Mouse (Mus musculus) cerebellum, adult 9-11 months (tissue): Measurements from ENCODE around the gene Tfrc.

Experiments
- DNase-seq: peaks from one replicate; pipeline ENCODE4 v3.0.0; 2022

Gene Tfrc

GRCm38 (mm10) chr16:32608712-32609400 is at the start of gene Tfrc:
TSS of gene Tfrc (plus strand) at chr16:32608920.
- peak; percentile 99 for DNase-seq

- no peak for DNase-seq
Observed at GRCm38 (mm10) chr16:32559493-32559892, 49.2 kb upstream of the Tfrc start.

GRCm38 (mm10) chr16:32563056-32563793 is 45.5 kb upstream of the Tfrc start:
- no peak for DNase-seq

GRCm38 (mm10) chr16:32567282-32567681 is 41.4 kb upstream of the Tfrc start:
- DNase-seq: no peak

DNA sequence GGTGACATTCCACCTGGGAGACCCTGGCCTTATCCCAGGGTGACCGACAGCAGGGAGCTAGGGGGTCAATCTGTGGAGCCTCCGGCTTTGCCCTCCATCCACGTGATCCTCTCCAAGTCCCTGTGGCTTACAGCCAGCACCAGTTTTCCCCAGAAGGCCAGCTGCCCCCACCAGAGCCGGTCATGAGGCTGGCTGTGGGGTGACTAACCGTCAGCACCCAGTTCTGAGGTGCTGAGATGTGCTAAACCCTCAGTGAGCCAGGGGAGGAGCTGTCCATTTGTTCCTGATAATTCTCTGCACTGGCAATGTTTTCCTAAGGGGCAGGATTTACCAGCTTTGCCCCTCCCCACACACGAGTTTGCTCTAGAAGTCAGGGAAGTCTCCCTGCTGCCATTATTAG is 40.3 kb upstream of the Tfrc start:
- DNase-seq: no peak

GRCm38 (mm10) chr16:32570042-32570441 is 38.7 kb upstream of the Tfrc start:
- DNase-seq: no peak

DNA sequence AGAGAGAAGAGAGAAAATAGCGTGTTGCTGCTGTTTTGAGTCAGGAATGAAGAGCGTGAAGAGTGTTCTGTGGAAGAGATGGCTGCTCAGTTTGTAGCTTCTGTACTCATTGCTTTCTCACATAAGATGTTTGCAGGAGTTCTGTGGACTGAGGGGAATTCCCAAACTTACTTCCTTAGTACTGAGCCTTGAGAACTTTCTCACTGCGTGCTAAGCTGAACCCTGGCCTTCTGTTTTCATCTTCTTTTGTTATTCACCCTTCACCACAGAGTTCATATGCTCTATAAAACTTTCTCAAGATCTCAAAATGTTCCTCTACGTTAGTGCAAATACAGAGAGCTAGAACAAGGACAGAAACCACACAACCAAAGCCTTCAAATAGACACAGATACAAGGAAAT is 36.2 kb upstream of the Tfrc start:
- no peak for DNase-seq

DNA sequence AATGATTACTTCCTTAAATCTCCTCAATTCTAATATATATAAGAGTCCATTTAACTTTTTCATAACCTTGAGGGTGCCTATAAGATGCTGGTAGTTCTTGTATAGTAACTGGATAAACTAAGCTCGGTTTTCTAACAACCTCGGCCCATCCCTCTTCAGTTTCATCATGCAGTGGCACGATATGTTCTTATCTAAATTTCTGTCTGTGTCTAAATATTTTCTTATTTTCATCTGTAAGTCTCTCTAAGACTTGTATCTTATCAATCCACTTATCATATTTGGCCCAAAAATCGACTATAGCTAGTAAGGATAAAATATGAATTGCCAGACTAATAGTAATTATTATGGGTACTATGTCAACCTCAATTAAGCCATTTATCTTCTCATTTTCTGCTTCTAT is 22.2 kb upstream of the Tfrc start:
- no peak for DNase-seq

DNA sequence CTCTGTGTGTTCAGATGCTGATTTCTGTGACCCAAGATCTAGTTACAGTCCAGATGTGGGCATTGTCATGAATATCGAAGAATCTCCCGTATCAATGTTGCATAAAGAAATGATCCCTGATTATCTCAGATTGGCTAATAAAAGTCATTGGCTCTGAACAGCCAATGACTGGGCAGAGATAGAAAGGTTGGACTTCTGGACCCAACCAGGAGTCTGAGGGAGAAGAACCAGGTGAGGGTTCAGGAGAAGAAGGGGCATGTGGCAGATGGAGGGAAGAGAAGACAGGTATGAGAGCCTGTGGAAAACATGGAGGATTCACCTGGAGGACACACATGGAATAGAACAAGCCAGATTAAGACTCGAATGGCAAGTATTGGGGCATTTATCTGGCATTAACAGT is 20.2 kb upstream of the Tfrc start:
- DNase-seq: no peak

- DNase-seq: no peak
Observed at GRCm38 (mm10) chr16:32591521-32591920, 17.2 kb upstream of the Tfrc start.

GRCm38 (mm10) chr16:32593283-32593805 is 15.4 kb upstream of the Tfrc start:
- no peak for DNase-seq

GRCm38 (mm10) chr16:32593916-32594315 is 14.8 kb upstream of the Tfrc start:
- no peak for DNase-seq

- no peak for DNase-seq
Observed at GRCm38 (mm10) chr16:32594701-32595100, 14.0 kb upstream of the Tfrc start.

DNA sequence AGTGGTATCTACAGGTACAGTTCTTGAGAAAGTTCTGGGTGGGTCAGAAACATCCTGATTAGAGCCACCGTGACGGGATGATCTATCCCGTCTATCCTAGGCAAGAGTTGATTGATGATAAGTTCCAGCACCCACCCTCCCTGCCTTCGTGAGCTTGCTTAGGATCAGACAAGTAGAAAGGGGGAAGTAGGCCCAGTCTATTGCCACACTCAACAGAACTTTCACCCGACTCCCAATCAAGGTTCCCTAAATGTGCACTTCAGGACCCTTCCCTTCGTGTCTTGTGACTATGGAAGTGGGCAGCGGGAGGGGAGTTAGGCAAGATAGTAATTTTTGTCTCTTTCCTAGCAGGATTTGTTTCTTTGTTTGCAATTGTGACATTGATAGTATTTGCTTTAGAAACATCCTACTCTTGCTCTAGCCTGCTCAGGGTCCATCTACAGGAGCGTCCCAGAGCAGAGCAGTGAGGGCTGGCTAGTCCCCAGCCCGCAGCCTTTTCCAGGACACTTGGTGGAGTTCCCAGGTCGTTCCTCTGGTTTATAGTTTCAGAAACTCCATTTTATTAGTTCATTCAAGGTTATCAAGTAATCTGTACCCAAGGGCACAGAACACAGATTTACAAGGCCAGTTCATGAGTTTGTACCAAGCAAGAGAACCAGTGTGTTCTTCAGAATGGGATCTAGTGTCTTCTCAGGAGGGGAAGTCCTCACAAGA is 13.4 kb upstream of the Tfrc start:
- no peak for DNase-seq

DNA sequence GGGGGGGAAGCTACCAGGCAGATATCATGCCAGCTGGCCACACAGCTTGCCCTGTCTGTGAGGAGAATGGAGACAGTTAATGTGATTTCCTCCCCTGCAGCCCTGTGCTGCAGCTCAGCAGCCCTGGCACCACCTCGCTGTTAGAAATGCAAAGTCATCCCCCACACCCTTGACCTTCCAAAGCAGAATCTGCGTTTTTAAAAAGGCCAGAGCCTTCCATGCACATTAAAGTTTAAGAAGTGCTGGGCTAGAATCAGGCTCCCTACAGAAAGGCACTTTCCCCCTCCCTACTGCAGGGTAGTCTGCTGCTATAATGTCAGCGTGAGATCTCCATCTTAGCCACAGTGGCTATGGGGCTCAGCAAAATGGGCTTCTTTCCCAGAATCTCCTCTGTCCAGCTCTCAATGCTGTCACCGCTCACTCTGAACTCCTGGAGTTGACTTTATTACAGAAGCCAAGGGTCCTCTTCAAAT is 10.8 kb upstream of the Tfrc start:
- peak; percentile 24 for DNase-seq

GRCm38 (mm10) chr16:32599151-32599550 is 9.6 kb upstream of the Tfrc start:
- no peak for DNase-seq

GRCm38 (mm10) chr16:32602193-32602685 is 6.5 kb upstream of the Tfrc start:
- DNase-seq: no peak

- no peak for DNase-seq
Observed at GRCm38 (mm10) chr16:32607562-32608343, 967 bp upstream of the Tfrc start.

- no peak for DNase-seq
Observed at GRCm38 (mm10) chr16:32608344-32608711, 392 bp upstream of the Tfrc start.

DNA sequence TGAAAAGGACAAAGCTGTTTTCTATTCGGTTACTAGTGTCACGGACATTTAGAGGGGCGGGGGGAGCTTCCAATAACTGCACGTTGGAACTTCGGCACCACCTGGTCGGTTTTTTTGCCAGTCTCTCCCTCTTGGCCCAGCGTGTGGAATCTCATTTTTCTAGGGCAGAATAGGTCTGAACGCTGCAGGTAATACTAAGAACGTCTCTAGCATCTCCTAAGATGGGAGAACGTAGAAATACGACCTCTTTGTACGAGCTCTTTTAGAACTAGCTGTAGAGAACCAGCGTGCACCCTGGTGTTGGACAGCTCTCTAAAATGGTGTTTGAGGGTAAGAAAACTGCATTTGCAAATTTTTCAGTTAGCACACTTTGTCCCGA is 670 bp downstream of the Tfrc start:
- no peak for DNase-seq

GRCm38 (mm10) chr16:32610460-32611255 is 1.9 kb downstream of the Tfrc start:
- peak; percentile 18 for DNase-seq

- DNase-seq: no peak
Observed at GRCm38 (mm10) chr16:32612052-32612451, 3.3 kb downstream of the Tfrc start.
